Mouse (Mus musculus) lung, postnatal 0 days (tissue): ENCODE results near the gene Brap. TPM values are rescaled to one million over a fixed set of nuclear protein-coding genes. Genes with fewer than 3 reads are reported as not detected.
"Not testable (repeated sequence)": the region's sequence is repeated elsewhere in the genome, so short reads cannot be mapped to it uniquely, and the experiment has no call there.

Experiments used
- ATAC-seq: fragments of 200-750 bp; cut with Nextera tagmentation; 2 replicates; pipeline ENCODE4 v1.8.0; 2017; ENCODE audit warnings: moderate library complexity
- DNase-seq: peaks from one replicate; pipeline ENCODE4 v3.0.0-alpha.2; 2016; ENCODE audit warnings: low spot score
- H3K27ac ChIP-seq: fragments of 300-500 bp; sonication (generic); 2 replicates; pipeline ENCODE4 v1.5.1; 2014; ENCODE audit warnings: antibody characterized with exemption, mild to moderate bottlenecking, low read length, mixed read lengths
- H3K27me3 ChIP-seq: fragments of 300-500 bp; sonication (generic); replicated peaks from 2 replicates; pipeline ENCODE4 v1.6.1; 2014; ENCODE audit warnings: low read length, mixed read lengths; ENCODE audit not compliant: insufficient read depth
- H3K36me3 ChIP-seq: fragments of 300-500 bp; sonication (generic); 2 replicates; pipeline ENCODE4 v1.6.1; 2014; ENCODE audit warnings: low read length, mixed read lengths; ENCODE audit not compliant: insufficient read depth
- H3K4me1 ChIP-seq: fragments of 300-500 bp; sonication (generic); 2 replicates; pipeline ENCODE4 v1.6.1; 2014; ENCODE audit warnings: antibody characterized with exemption, low read depth, low read length, mixed read lengths; ENCODE audit not compliant: insufficient read depth
- H3K4me2 ChIP-seq: fragments of 300-500 bp; sonication (generic); replicated peaks from 2 replicates; pipeline ENCODE4 v1.6.1; 2014; ENCODE audit warnings: low read depth, mild to moderate bottlenecking, low read length, moderate library complexity, mixed read lengths
- H3K4me3 ChIP-seq: fragments of 300-500 bp; sonication (generic); 2 replicates; pipeline ENCODE4 v1.5.1; 2014; ENCODE audit warnings: low read depth, low read length
- H3K9ac ChIP-seq: fragments of 300-500 bp; sonication (generic); replicated peaks from 2 replicates; pipeline ENCODE4 v1.6.1; 2014; ENCODE audit warnings: low read depth, mild to moderate bottlenecking
- H3K9me3 ChIP-seq: fragments of 300-500 bp; sonication (generic); 2 replicates; pipeline ENCODE4 v1.6.1; 2016; ENCODE audit warnings: low read length, mixed read lengths
- CTCF ChIP-seq: IDR thresholded peaks from 2 replicates; pipeline ENCODE4 v1.5.1; 2016; ENCODE audit warnings: antibody characterized with exemption, mild to moderate bottlenecking
- EP300 ChIP-seq: IDR thresholded peaks from 2 replicates; pipeline ENCODE4 v1.6.1; 2016; ENCODE audit warnings: antibody characterized with exemption, mild to moderate bottlenecking, control low read depth
- WGBS: fragments of 180-500 bp; shearing (Covaris S2); extraction: QIAGEN DNeasy Blood & Tissue Kit; methylation state at CpG from one replicate; pipeline ENCODE4 v1.1.7; 2014; 5-methylcytosine and 5-hydroxymethylcytosine counted together
- polyA plus RNA-seq: library from polyadenylated mRNA; unstranded; fragments of >200 nt; fragmentation: Nextera tagmentation; extraction: Ambion mirVana; gene quantifications from 2 replicates; pipeline ENCODE4 v1.2.1, GENCODE M21; 2015

Brap gene
- polyA plus RNA-seq, 1 experiment from 2014 or later: 37.6 TPM

DNA sequence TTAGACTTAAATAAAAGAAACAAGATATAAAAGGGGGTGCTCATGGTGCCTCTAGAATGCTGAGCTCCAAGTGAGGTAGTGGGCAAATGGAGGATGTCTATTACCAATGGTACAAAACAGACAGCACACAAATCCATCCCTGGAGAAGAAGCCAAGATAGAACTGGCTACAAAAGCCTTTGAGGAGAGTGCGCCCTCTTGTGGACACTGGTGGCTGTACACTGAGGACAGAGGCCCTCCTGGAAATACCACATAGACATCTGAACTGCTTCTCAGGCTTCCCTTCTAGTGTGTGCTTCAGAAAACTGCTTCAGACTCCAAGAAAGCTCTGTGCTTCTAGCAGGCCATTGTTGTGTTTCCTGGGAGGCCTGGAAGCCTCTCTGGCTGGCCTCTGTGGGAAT is 32.5 kb upstream of the Brap start:
- Histone ChIP-seq H3K4me1 (no peaks in the 10 kb centered on the region), H3K9ac (no peak overlapping the region), H3K27ac (no peak overlapping the region), H3K4me3 (no peak overlapping the region), H3K4me2 (no peak overlapping the region), H3K27me3 (no peaks in the 10 kb centered on the region), H3K36me3 (no peaks in the 10 kb centered on the region), H3K9me3 (no peaks in the 10 kb centered on the region)
- TF ChIP-seq EP300: no peak
- TF ChIP-seq CTCF: peak; percentile 95
- peak; percentile 41 for ATAC-seq
- peak; percentile 65 for DNase-seq
- WGBS: 0% methylated on average over 1 of the region's 1 CpGs

DNA sequence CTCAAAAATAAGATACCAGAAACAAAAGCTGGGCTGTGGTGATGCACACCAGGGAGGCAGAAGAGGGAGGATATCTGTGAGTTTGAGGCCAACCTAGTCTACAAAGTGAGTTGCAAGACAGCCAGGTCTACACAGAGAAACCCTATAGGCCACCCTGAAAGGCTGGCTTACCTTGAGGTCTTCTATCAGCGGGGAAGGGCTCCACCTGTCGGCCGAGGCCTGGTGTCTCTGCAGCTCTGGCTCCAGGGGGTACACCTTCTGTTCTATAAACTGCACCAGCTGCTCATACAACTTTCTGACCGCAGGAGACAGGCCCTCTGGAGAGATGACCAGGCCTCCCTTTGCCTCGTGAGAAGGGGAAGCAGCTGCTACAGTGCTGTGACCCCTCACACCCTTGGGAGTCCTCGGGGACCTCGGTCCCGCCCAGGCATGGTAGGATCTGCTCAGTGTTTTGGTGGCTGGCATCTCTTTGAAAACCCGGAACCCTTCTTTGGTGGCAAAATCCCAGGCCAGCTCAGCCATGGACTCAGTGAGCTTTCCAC is 29.2 kb upstream of the Brap start:
- TF ChIP-seq CTCF: peak; percentile 17; the same call in 1 of the 2 replicates
- H3K27me3 ChIP-seq, H3K27ac ChIP-seq, H3K9me3 ChIP-seq, H3K36me3 ChIP-seq, ATAC-seq, H3K4me2 ChIP-seq, H3K9ac ChIP-seq, DNase-seq, H3K4me1 ChIP-seq, H3K4me3 ChIP-seq: not testable (repeated sequence)
- 63% methylated on average over 8 of the region's 9 CpGs for WGBS

DNA sequence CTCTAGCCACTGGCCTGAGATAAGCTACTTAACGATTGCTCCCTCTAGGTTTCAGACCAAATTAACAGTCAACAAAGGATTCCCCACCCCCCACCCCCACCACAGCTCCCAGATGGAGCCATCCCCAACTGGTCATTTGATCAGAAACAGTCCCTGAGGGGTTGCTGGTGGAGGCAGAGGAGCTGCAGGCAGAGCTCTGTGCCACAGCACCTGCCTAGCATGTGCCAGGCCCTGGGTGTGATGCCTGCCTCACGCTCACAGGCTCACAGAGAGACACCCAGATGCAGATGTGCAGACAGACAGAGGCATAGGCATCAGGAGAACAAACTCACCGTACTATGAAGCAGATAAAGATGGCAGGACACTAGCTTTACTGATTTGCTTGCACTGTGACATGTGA is 27.6 kb upstream of the Brap start:
- 38% methylated on average over 3 of the region's 3 CpGs for WGBS
- no peak overlapping the region for H3K9ac ChIP-seq
- no peaks in the 10 kb centered on the region for H3K36me3 ChIP-seq
- no peaks in the 10 kb centered on the region for H3K27me3 ChIP-seq
- TF ChIP-seq EP300: no peak
- no peak for TF ChIP-seq CTCF
- no peaks in the 10 kb centered on the region for H3K4me1 ChIP-seq
- DNase-seq (no peak), ATAC-seq (no peak)
- no peak overlapping the region for H3K4me3 ChIP-seq
- no peak overlapping the region for H3K4me2 ChIP-seq
- H3K27ac ChIP-seq: no peak overlapping the region
- no peaks in the 10 kb centered on the region for H3K9me3 ChIP-seq

DNA sequence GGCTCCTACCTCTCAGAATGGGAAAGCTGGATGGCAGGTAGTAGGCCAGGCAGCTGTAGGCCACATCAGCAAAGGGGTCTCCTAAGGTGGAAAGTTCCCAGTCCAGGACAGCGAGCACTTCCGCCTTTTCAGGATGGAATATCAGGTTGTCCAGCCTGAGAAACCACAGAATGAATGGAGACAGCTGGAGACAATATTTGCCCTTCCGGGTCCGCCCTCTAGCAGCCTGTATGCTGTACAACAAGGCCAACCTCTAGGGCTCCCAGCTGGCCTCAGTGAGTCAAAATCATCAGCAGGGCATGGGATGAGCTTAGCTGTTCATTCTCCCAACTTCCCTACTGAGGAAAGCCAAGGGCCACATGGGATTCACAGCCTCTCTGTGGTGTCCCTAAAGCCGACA is 25.7 kb upstream of the Brap start:
- TF ChIP-seq EP300 (no peak), CTCF (no peak)
- DNase-seq (no peak), ATAC-seq (no peak)
- no peak overlapping the region for H3K27ac ChIP-seq
- WGBS: 77% methylated on average over 5 of the region's 5 CpGs
- H3K4me3 ChIP-seq: no peak overlapping the region
- H3K9ac ChIP-seq: no peak overlapping the region
- no peaks in the 10 kb centered on the region for H3K4me1 ChIP-seq
- no peaks in the 10 kb centered on the region for H3K36me3 ChIP-seq
- no peaks in the 10 kb centered on the region for H3K9me3 ChIP-seq
- no peaks in the 10 kb centered on the region for H3K27me3 ChIP-seq
- H3K4me2 ChIP-seq: no peak overlapping the region

DNA sequence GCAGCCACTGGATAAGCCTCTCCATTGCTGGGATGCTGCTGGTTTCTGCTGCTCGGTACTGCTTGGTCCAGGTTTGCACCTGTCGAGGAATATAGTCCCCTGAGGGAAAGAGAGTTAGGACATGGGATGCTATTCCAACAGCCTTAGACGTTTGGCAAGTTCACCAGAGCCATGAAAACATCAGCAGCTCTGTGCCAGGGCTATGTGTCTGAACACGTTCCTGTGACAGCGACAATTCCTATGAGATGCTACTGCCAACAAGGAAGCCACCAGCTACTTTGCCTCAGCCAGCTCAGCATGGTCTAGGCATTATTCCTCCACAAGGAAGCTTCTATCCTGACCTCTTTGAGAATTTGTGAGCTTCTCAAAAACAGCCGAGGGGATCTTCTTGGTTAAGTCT is 23.1 kb upstream of the Brap start:
- H3K36me3 ChIP-seq: no peaks in the 10 kb centered on the region
- H3K4me3 ChIP-seq: no peak overlapping the region
- WGBS: 72% methylated on average over 6 of the region's 6 CpGs
- no peak for TF ChIP-seq EP300
- TF ChIP-seq CTCF: no peak
- H3K27me3 ChIP-seq: no peaks in the 10 kb centered on the region
- H3K4me1 ChIP-seq: no peaks in the 10 kb centered on the region
- ATAC-seq (no peak), DNase-seq (no peak)
- H3K4me2 ChIP-seq: no peak overlapping the region
- H3K9me3 ChIP-seq: no peaks in the 10 kb centered on the region
- H3K27ac ChIP-seq: no peak overlapping the region
- no peak overlapping the region for H3K9ac ChIP-seq

DNA sequence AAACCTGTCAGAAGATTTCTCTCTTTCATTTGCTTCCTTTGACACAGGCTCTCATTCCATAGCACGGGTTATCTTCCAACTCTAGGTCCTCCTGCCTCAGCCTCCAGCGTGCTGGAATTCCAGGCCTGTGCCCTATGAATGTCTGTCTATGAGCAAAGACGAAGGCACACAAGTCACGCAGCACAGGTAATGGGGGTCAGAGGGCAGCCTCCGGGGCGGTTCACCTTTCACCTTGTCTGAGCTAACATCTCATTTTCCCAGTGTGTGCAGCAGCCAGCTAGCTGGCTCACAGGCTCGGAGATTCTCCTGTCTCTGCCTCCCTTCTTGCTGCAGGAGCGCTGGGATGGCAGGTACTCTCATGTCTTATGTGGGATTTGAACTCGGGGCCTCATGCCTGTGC is 20.8 kb upstream of the Brap start:
- no peaks in the 10 kb centered on the region for H3K36me3 ChIP-seq
- WGBS: 90% methylated on average over 9 of the region's 9 CpGs
- H3K9me3 ChIP-seq: no peaks in the 10 kb centered on the region
- H3K4me1 ChIP-seq: no peaks in the 10 kb centered on the region
- H3K4me3 ChIP-seq: no peak overlapping the region
- no peak for ATAC-seq
- DNase-seq: no peak
- TF ChIP-seq CTCF (no peak), EP300 (no peak)
- H3K4me2 ChIP-seq: no peak overlapping the region
- no peak overlapping the region for H3K27ac ChIP-seq
- H3K27me3 ChIP-seq: no peaks in the 10 kb centered on the region
- H3K9ac ChIP-seq: no peak overlapping the region

DNA sequence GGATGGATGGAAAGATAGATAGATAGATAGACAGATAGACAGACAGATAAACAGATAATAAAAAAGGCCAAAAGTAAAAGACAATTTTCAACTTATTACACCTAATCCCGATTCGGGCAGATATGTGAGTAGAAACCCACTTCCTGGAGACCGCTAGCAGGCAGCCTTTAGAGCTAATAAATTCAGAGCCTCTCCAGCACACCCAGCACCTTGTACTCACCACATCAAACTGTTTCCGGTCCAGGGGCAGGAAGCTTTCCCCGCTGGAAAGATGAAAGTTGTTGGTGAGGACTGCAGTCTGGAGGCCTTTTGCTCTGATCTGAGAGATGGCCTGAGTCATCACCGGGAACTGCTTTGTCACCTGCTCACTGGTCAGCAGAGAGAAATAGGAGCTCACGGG is 11.2 kb upstream of the Brap start:
- no peak overlapping the region for H3K9ac ChIP-seq
- WGBS: 77% methylated on average over 7 of the region's 7 CpGs
- ATAC-seq (no peak), DNase-seq (no peak)
- no peaks in the 10 kb centered on the region for H3K36me3 ChIP-seq
- H3K4me1 ChIP-seq: no peaks in the 10 kb centered on the region
- H3K4me3 ChIP-seq: no peak overlapping the region
- no peak overlapping the region for H3K4me2 ChIP-seq
- TF ChIP-seq EP300 (no peak), CTCF (no peak)
- no peaks in the 10 kb centered on the region for H3K27me3 ChIP-seq
- H3K9me3 ChIP-seq: no peaks in the 10 kb centered on the region
- no peak overlapping the region for H3K27ac ChIP-seq
